Mouse (Mus musculus): ENCODE results near the gene Pitpnm1. TPM values are rescaled to one million over a fixed set of nuclear protein-coding genes. Genes with fewer than 3 reads are reported as not detected.
"Not testable (repeated sequence)": the region's sequence is repeated elsewhere in the genome, so short reads cannot be mapped to it uniquely, and the experiment has no call there.

Pitpnm1 gene
- polyA plus RNA-seq, 1 experiment from 2014 or later, result 13.1 TPM

DNA sequence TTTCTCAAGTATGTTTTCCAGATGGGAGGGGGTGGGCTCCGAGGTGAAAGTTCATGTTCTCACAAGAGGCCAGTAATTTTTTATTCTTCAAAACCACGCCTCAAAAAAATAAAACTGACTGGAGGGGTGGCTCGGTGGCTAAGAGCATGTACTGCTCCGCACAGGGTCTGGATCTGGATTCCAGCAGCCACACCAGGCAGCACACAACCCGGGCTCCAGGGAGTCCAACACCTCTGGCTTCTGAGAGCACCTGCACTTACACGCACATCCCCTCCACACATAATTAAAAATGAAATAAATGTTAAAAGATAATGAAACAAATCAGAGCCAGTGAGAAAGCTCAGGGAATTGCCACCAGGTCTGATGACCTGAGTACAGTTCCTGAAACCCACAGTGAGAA lies 33.5 kb upstream of the Pitpnm1 start:
- Histone ChIP-seq H3K27ac (ENCODE audit: low read depth, low read length) (no peak overlapping the region), H3K4me1 (ENCODE audit: control insufficient read depth, insufficient read depth, low read length) (no peaks in the 10 kb centered on the region), H3K4me3 (ENCODE audit: low read depth, low read length) (no peak overlapping the region), H3K9me3 (ENCODE audit: control insufficient read depth, low read length) (no peaks in the 10 kb centered on the region), H3K27me3 (ENCODE audit: control insufficient read depth, insufficient read depth, low read length) (no peaks in the 10 kb centered on the region), H3K9ac (ENCODE audit: low read length) (no peak overlapping the region), H3K4me2 (ENCODE audit: low read depth) (no peak overlapping the region), H3K36me3 (ENCODE audit: control insufficient read depth, insufficient read depth, low read length) (no peaks in the 10 kb centered on the region)
- 83% methylated on average over 6 of the region's 6 CpGs for WGBS
- no peak for DNase-seq (ENCODE audit: low spot score)
- ATAC-seq (ENCODE audit: insufficient read depth, low FRiP score, low TSS enrichment), result no peak

GRCm38 (mm10) chr19:4066877-4067276 lies 32.9 kb upstream of the Pitpnm1 start:
- no peak for ATAC-seq (ENCODE audit: insufficient read depth, low FRiP score, low TSS enrichment)

DNA sequence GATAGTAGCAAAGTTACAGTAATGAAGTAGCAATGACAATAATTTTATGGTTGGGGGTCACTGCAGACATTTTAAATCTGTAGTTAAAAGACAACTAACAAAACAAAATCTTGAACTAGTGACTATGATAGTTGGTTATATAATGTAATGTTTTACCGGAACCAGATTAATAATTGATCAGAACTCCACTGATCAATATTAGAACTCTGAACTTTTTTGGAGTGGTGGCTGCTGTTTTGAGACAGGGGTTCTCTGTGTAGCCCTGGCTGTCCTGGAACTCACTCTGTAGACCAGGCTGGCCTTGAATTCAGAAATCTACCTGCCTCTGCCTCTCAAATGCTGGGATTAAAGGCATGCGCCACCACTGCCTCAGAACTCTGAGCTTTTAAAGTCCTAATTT lies 31.6 kb upstream of the Pitpnm1 start:
- H3K27me3 ChIP-seq (ENCODE audit: control insufficient read depth, insufficient read depth, low read length); H3K27ac ChIP-seq (ENCODE audit: low read depth, low read length); ATAC-seq (ENCODE audit: insufficient read depth, low FRiP score, low TSS enrichment); H3K4me2 ChIP-seq (ENCODE audit: low read depth); DNase-seq (ENCODE audit: low spot score); H3K36me3 ChIP-seq (ENCODE audit: control insufficient read depth, insufficient read depth, low read length); H3K9me3 ChIP-seq (ENCODE audit: control insufficient read depth, low read length); H3K4me1 ChIP-seq (ENCODE audit: control insufficient read depth, insufficient read depth, low read length); H3K9ac ChIP-seq (ENCODE audit: low read length); H3K4me3 ChIP-seq (ENCODE audit: low read depth, low read length): not testable (repeated sequence)
- 94% methylated on average over 2 of the region's 2 CpGs for WGBS

More at GRCm38 (mm10) chr19:4066877-4067276, 32.9 kb upstream of the Pitpnm1 start:
- H3K27me3 ChIP-seq (ENCODE audit: control insufficient read depth, insufficient read depth, low read length), result no peaks in the 10 kb centered on the region
- DNase-seq (ENCODE audit: low spot score), result no peak
- H3K27ac ChIP-seq (ENCODE audit: low read depth, low read length), result no peak overlapping the region
- H3K9ac ChIP-seq (ENCODE audit: low read length), result no peak overlapping the region
- H3K4me2 ChIP-seq (ENCODE audit: low read depth), result no peak overlapping the region
- no peaks in the 10 kb centered on the region for H3K36me3 ChIP-seq (ENCODE audit: control insufficient read depth, insufficient read depth, low read length)
- no peak overlapping the region for H3K4me3 ChIP-seq (ENCODE audit: low read depth, low read length)
- no peaks in the 10 kb centered on the region for H3K4me1 ChIP-seq (ENCODE audit: control insufficient read depth, insufficient read depth, low read length)
- no peaks in the 10 kb centered on the region for H3K9me3 ChIP-seq (ENCODE audit: control insufficient read depth, low read length)

GRCm38 (mm10) chr19:4068717-4069410 lies 30.9 kb upstream of the Pitpnm1 start:
- Histone ChIP-seq H3K27me3 (ENCODE audit: control insufficient read depth, insufficient read depth, low read length) (no peaks in the 10 kb centered on the region), H3K4me2 (ENCODE audit: low read depth) (no peak overlapping the region), H3K27ac (ENCODE audit: low read depth, low read length) (no peak overlapping the region), H3K4me1 (ENCODE audit: control insufficient read depth, insufficient read depth, low read length) (no peaks in the 10 kb centered on the region), H3K9me3 (ENCODE audit: control insufficient read depth, low read length) (no peaks in the 10 kb centered on the region), H3K9ac (ENCODE audit: low read length) (no peak overlapping the region), H3K36me3 (ENCODE audit: control insufficient read depth, insufficient read depth, low read length) (no peaks in the 10 kb centered on the region), H3K4me3 (ENCODE audit: low read depth, low read length) (no peak overlapping the region)
- 81% methylated on average over 15 of the region's 15 CpGs for WGBS
- ATAC-seq (ENCODE audit: insufficient read depth, low FRiP score, low TSS enrichment) (no peak), DNase-seq (ENCODE audit: low spot score) (no peak)

GRCm38 (mm10) chr19:4070311-4070710 lies 29.5 kb upstream of the Pitpnm1 start:
- 74% methylated on average over 15 of the region's 15 CpGs for WGBS
- Histone ChIP-seq H3K36me3 (ENCODE audit: control insufficient read depth, insufficient read depth, low read length) (no peaks in the 10 kb centered on the region), H3K27me3 (ENCODE audit: control insufficient read depth, insufficient read depth, low read length) (no peaks in the 10 kb centered on the region), H3K9ac (ENCODE audit: low read length) (no peak overlapping the region), H3K4me3 (ENCODE audit: low read depth, low read length) (no peak overlapping the region), H3K4me2 (ENCODE audit: low read depth) (no peak overlapping the region), H3K27ac (ENCODE audit: low read depth, low read length) (no peak overlapping the region), H3K4me1 (ENCODE audit: control insufficient read depth, insufficient read depth, low read length) (no peaks in the 10 kb centered on the region), H3K9me3 (ENCODE audit: control insufficient read depth, low read length) (no peaks in the 10 kb centered on the region)
- ATAC-seq (ENCODE audit: insufficient read depth, low FRiP score, low TSS enrichment) (no peak), DNase-seq (ENCODE audit: low spot score) (no peak)

DNA sequence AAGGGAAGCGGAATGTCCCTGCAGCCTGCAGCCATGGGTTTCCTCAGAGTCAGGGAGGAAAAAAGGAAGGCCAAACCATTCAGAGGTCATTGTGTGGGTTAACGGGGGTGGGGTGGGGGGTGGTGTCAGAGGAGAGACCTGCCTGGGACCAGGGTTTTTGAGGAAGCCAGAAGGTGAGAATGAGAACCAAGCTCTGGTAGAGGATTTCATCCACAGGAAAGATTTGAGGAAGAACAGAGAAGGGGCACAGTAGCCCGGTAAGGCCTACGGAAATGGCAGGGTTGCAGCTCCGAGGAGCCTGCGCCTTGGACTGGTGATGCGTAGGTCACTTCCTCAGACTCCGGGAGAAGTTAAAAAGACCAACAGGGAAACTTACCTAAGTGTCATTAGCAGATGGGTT lies 29.0 kb upstream of the Pitpnm1 start:
- H3K9me3 ChIP-seq (ENCODE audit: control insufficient read depth, low read length), result no peaks in the 10 kb centered on the region
- no peak overlapping the region for H3K9ac ChIP-seq (ENCODE audit: low read length)
- H3K4me1 ChIP-seq (ENCODE audit: control insufficient read depth, insufficient read depth, low read length), result no peaks in the 10 kb centered on the region
- H3K4me2 ChIP-seq (ENCODE audit: low read depth), result no peak overlapping the region
- H3K27me3 ChIP-seq (ENCODE audit: control insufficient read depth, insufficient read depth, low read length), result no peaks in the 10 kb centered on the region
- ATAC-seq (ENCODE audit: insufficient read depth, low FRiP score, low TSS enrichment) (no peak), DNase-seq (ENCODE audit: low spot score) (no peak)
- no peak overlapping the region for H3K27ac ChIP-seq (ENCODE audit: low read depth, low read length)
- H3K4me3 ChIP-seq (ENCODE audit: low read depth, low read length), result no peak overlapping the region
- WGBS, result 84% methylated on average over 8 of the region's 8 CpGs
- H3K36me3 ChIP-seq (ENCODE audit: control insufficient read depth, insufficient read depth, low read length), result no peaks in the 10 kb centered on the region

- WGBS, result 92% methylated on average over 6 of the region's 6 CpGs
- Histone ChIP-seq H3K9me3 (ENCODE audit: control insufficient read depth, low read length) (no peaks in the 10 kb centered on the region), H3K4me3 (ENCODE audit: low read depth, low read length) (no peak overlapping the region), H3K36me3 (ENCODE audit: control insufficient read depth, insufficient read depth, low read length) (no peaks in the 10 kb centered on the region), H3K4me1 (ENCODE audit: control insufficient read depth, insufficient read depth, low read length) (no peaks in the 10 kb centered on the region), H3K4me2 (ENCODE audit: low read depth) (no peak overlapping the region), H3K27ac (ENCODE audit: low read depth, low read length) (no peak overlapping the region), H3K27me3 (ENCODE audit: control insufficient read depth, insufficient read depth, low read length) (no peaks in the 10 kb centered on the region), H3K9ac (ENCODE audit: low read length) (no peak overlapping the region)
- no peak for DNase-seq (ENCODE audit: low spot score)
- no peak for ATAC-seq (ENCODE audit: insufficient read depth, low FRiP score, low TSS enrichment)
Observed at GRCm38 (mm10) chr19:4071406-4071805, 28.4 kb upstream of the Pitpnm1 start.

- ATAC-seq (ENCODE audit: insufficient read depth, low FRiP score, low TSS enrichment), result no peak
- Histone ChIP-seq H3K9me3 (ENCODE audit: control insufficient read depth, low read length) (no peaks in the 10 kb centered on the region), H3K4me2 (ENCODE audit: low read depth) (no peak overlapping the region), H3K27ac (ENCODE audit: low read depth, low read length) (no peak overlapping the region), H3K27me3 (ENCODE audit: control insufficient read depth, insufficient read depth, low read length) (no peaks in the 10 kb centered on the region), H3K4me3 (ENCODE audit: low read depth, low read length) (no peak overlapping the region), H3K4me1 (ENCODE audit: control insufficient read depth, insufficient read depth, low read length) (no peaks in the 10 kb centered on the region), H3K36me3 (ENCODE audit: control insufficient read depth, insufficient read depth, low read length) (no peaks in the 10 kb centered on the region), H3K9ac (ENCODE audit: low read length) (no peak overlapping the region)
- 72% methylated on average over 6 of the region's 6 CpGs for WGBS
- no peak for DNase-seq (ENCODE audit: low spot score)
Observed at GRCm38 (mm10) chr19:4072706-4073424, 26.9 kb upstream of the Pitpnm1 start.

- Histone ChIP-seq H3K4me1 (ENCODE audit: control insufficient read depth, insufficient read depth, low read length) (no peaks in the 10 kb centered on the region), H3K27me3 (ENCODE audit: control insufficient read depth, insufficient read depth, low read length) (no peaks in the 10 kb centered on the region), H3K9ac (ENCODE audit: low read length) (no peak overlapping the region), H3K27ac (ENCODE audit: low read depth, low read length) (no peak overlapping the region), H3K36me3 (ENCODE audit: control insufficient read depth, insufficient read depth, low read length) (no peaks in the 10 kb centered on the region), H3K4me2 (ENCODE audit: low read depth) (no peak overlapping the region), H3K4me3 (ENCODE audit: low read depth, low read length) (no peak overlapping the region), H3K9me3 (ENCODE audit: control insufficient read depth, low read length) (no peaks in the 10 kb centered on the region)
- 72% methylated on average over 1 of the region's 1 CpGs for WGBS
- ATAC-seq (ENCODE audit: insufficient read depth, low FRiP score, low TSS enrichment) (no peak), DNase-seq (ENCODE audit: low spot score) (no peak)
Observed at GRCm38 (mm10) chr19:4075531-4075930, 24.3 kb upstream of the Pitpnm1 start.
